Mouse (Mus musculus): ENCODE results near the gene Popdc2.

Gene Popdc2

GRCm38 (mm10) chr16:38400311-38400960 is 38.4 kb downstream of the Popdc2 start:
- no peak for DNase-seq (ENCODE audit: low read depth)

DNA sequence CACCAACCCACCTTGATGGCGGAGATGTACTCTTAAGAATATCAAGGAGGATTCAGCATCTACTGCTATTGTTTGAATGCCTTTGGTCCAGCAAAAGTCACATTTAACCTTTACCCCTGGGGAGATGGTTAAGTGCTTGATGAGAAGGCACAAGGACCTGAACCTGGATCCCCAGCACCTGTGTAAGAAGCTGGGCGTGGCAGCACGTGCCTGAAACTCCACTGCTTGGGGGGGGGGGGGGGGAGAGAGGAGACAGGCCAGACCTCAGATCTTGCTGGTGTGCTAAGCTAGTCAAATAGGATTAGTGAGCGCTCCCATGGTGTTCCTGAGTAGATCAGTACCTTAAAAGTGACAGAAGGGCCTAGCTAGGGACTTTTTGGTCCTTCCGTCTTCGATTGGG is 39.5 kb downstream of the Popdc2 start:
- DNase-seq (ENCODE audit: low read depth) = no peak

DNA sequence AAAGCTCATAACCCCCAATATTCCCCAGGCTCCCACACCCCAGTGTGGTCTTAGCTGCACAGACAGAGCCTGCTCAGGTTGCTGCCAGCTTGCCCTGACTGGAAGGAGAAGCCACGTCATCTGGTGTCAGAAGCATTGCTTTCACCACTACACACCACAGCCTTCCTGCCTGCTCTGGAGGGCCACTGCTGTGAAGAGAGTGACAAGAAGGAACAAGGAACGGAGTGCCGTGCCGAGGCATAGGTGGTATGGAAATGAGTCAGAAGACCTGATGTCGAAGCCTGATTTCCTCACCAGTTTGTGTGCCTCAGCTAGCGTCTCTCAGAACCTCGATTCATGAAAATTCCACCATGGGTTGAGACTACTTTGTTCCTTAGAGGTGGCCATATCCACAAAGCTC is 41.6 kb downstream of the Popdc2 start:
- no peak for DNase-seq (ENCODE audit: low read depth)

GRCm38 (mm10) chr16:38406293-38406692 is 44.3 kb downstream of the Popdc2 start:
- DNase-seq (ENCODE audit: low read depth) = no peak

GRCm38 (mm10) chr16:38406708-38407107 is 44.7 kb downstream of the Popdc2 start:
- no peak for DNase-seq (ENCODE audit: low read depth)

- no peak for DNase-seq (ENCODE audit: low read depth)
Measured at GRCm38 (mm10) chr16:38407584-38407983, 45.6 kb downstream of the Popdc2 start.

DNA sequence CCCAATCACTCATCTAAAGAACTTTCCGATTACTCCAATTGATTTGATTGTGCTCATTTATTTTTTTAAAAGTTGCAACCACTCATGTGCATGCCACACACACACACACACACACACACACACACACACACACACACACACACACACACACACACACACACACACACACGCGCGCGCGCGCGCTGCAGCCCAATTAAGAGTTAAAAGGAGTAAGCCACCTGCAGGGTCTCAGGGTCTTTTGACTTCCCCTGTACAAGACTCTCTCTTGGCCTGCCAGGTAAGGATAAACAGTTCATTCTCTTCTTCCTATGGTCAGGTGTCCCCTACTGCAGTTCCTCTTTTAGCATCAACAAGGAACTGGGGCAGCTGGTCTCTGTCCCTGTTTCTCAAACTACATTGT is 46.4 kb downstream of the Popdc2 start:
- no peak for DNase-seq (ENCODE audit: low read depth)

DNA sequence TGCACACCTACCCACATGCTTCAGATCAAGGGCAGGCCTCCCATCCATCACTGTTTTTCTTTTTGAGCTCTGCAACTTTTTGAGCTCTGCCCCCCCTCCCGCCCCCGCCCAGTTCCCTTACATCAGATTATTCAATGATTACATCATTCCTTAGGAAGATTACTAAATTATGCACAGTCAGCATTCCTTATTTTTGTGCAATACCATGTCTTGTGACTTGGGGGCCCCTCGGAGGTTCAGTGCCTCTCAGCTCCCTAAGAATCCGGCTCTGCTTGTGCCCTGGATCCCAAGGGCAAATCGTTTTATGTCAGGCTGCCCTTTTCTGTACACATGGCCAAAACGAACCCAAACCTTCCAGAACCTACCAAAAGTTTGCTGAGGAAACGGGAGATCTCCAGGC is 52.9 kb downstream of the Popdc2 start:
- DNase-seq (ENCODE audit: low read depth) = no peak

DNA sequence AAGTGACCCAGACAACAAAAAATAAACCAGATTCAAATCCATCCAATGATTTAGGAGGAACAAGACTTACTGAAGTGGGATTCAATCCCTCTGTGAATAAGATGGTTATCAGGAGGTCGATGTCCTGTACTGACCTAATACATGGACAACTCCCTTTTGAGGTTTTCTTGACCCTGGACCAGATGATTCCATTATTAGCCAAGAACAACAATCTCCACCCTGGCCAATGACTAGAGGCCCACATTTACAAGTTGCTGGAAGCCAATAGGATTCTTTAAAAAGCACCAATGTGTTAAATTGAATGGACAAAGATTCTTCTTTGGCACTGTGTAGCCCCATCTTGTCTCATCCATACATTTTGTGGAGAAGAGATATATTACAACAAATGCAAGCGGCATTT is 63.4 kb downstream of the Popdc2 start:
- DNase-seq (ENCODE audit: low read depth) = no peak

DNA sequence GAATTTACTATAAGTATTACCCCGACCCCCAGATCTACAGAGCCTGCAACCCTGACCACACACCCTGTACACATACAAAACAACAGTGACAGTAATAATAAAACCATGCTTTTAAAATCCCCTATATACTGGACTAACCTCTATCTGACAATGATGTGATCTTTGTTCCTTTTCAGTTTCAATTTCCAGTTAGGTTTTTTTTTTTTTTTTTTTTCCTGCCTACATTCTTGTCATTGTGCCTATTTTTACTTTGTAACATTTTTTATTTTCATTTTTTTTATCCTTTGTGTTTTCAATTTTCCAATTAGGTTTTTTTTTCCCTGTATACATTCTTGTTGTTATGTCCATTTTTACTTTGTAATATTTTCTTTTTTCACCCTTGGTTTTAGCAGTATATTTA is 63.8 kb downstream of the Popdc2 start:
- DNase-seq (ENCODE audit: low read depth) = no peak
